Mouse (Mus musculus) lung, postnatal 14 days (tissue): Measurements from ENCODE around the gene Lrba.
A peak's percentile ranks its signal among the peaks of the same experiment; 100 is the strongest.

Source experiments
- DNase-seq: peaks from one replicate; pipeline ENCODE4 v3.0.0; 2021

Lrba gene

DNA sequence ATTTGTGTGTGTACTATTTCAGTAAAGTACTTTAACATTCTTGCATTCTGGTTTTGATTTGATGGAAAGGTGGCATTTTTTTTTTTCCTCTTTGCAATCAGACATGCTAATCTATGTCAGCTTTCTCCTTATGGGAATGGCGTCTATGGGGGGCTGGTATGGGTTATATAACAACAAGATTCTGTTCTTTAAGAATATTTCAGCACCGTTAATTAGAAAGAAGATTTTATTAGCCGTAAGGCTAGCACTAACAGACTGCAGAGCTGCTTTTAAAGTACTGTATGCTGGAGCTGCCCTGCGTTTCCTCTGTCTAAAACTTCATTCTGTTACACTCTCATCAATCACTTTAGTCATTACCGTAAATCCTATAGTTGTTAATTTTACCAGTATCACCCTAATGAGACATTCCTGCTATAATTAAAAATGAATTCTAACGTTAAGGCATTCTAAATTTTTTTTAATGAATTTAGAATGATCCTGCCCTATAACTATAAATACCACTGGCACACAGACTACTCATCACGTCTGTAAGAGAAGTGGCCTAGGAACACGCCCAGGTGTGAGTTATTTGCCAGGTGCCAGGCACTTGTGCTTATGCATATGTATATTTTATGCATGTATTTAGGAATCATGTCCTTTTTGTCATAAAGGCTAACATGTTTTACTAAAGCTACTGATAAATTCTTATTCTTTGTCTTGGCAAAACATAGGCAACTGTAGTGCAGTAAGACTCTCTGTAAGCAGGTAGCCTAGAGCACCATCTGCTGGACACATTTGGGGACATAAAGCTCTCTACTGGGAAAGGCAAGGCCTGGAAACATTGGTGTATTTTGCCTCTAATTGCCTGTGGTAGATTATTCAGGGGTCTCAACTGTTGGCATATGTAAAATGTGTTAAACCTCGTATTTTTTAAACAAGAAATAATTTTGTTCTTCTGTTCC, 536.9 kb downstream of the Lrba start:
- peak; percentile 76 for DNase-seq

DNA sequence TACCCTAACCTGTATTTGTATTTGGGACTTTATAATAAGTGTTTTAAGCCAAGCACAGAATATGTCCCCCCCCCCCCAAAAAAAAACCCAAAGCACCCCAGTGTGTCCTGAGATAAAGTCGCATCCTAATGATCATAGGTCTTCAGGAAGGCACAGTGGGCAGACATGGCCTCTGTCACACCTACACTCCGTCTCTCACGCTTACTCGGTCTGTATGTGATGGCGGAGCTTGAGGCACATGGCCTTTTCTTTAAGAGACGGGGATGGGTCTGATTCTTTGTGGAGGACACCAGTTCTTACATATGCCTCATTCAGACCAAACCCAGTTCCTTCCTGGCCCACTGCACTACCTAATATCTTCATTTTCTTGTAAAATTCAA, 537.5 kb downstream of the Lrba start:
- DNase-seq, result no peak

DNA sequence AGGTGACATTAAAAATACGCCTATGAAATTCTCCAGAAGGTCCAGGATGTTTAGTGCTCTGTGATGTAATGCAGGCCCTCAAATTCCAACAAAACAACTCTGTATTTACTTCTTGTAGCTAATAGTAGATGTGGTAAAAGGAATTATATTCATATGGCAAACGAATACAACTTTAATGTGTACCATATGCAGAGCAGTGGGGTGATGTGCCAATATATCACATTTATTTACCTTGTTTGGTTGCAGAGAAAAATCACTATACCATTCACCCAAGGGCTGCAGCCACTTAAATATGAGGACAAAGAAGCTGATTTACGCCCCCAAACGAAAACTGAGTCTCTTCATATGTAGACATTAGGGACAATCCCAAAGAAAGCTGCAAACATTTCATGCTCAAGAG, 538.0 kb downstream of the Lrba start:
- DNase-seq, result no peak

DNA sequence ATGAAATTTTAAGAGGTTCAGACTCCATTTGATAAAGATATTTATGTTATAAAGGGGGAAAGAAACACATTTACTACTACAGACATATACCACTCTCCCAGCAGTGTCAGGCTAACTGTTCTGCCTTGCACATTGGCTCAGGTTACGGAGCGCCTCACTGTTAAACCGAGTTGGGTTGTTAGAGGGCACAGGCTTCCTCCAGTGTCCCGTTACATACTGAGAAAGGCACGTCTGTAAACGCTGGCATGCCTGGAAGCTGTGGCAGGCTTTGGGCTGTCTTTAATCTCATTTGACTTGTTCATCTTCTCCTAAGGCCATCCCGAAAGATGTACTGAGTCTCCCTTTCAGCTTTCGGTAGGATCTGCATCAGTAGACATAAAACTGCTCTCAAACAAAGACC, 544.1 kb downstream of the Lrba start:
- DNase-seq, result no peak

DNA sequence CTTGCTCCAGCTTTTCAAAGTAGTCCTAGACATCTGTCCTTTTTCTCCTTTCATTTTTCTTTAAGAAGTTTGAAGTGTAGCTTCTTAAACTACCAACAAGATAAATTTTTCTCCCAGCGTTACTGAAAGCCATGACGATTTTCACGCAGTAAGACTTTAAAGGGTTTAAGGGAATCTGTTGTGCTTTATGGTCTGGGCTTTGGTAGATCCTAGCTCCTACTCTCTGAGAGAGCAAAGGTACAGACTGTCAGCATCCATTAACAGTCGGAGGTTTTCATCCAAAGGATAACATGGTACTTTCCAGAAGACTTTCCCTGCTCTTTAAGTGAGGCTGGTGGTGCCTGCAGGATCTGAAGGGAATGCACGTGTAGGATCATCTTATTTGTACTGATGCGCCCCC, 544.5 kb downstream of the Lrba start:
- DNase-seq, result no peak

DNA sequence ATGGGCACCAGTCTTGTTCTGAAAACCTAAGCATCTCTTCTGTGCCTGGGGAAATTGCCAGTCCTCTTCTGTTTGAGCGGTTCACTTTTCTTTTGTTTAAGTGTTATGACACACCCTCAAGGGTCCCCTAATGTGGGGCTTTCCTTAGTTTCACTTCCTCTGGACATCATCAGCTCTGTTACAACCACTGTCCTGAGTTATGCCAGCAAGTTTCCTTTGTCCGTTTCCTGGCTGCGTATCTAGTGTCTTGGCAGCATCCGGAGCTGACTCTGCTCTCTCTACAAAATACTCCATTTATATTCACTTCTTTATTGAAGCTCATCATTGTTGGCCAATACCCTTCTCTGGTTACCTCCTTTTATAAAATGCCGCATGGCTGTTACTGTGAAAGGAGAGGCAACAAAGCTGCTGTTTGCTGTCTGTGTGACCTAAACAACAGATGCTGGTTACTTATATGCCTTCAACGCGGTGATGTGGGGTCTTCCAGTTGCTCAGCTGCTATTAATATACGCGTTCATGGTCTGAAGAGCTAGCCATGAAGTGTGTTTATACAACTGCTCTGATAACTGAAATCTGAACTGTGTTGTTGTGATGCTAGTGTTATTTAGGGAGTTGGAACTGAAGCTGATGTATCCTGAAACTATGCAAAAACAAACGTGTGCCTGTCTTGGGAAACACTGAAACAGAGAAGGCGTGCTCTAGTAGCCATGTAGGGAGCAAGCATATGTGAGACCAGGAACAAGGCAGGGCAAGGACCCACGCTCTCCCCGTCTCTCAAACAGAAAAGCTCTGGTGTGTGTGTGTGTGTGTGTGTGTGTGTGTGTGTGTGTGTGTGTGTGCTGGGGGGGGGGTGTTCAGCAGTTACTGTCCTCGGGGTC, 550.3 kb downstream of the Lrba start:
- peak; percentile 21 for DNase-seq

DNA sequence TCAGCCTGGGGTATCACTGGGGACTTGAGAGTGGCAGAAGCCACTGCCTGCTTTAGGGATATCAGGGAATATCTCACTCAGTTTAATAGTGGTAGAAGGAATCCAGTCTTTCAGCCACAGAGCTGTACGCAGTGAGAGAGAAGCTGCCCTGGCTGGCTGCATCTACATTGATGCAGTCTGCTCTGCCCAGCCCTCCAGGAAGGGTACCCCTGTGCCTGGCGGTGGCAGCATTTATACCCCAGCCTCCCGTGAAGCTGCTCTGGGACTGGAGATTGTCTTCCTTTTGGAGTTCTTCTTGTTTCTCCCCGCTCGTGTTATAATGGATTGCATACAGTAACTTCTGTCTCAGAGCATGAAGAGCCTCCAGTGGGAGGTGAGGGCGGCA, 551.0 kb downstream of the Lrba start:
- DNase-seq, result no peak

DNA sequence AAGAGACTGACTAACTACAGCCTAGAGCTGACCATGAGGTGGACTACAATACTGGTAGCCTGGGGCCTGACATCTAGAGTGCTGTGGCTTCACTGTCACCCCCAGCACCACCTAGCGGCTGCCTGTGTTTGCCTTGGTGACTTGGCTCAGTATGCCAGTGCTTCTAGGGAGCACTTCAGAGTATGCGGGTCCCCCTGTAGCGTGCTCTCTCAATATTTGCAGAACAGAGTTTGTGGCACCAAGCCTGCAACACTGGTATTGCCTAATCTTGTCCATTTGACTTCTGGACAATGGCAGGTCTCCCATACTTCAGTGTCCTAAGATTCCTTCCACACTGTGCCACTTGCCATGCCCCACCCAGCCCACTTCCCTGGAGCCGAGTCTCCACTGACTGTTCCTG, 555.2 kb downstream of the Lrba start:
- DNase-seq, result peak; percentile 32

DNA sequence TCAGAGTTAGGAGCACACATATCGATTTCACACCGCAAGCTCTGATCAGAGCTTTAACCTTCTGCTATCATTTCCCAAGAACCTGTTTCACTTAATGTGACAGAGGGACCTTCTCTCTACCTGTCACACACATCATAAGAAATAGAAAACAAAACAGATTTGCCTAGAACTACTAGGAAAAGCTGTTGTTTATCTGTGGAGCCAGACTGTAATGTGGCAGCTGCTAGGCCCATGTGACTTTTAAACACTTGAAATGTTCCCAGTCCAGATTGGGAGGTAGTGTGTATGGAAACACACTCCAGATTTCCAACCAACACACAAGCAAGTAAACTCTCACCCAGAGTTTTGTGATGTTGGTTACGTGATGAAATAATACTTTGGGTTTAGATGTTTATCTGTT, 559.6 kb downstream of the Lrba start:
- no peak for DNase-seq

DNA sequence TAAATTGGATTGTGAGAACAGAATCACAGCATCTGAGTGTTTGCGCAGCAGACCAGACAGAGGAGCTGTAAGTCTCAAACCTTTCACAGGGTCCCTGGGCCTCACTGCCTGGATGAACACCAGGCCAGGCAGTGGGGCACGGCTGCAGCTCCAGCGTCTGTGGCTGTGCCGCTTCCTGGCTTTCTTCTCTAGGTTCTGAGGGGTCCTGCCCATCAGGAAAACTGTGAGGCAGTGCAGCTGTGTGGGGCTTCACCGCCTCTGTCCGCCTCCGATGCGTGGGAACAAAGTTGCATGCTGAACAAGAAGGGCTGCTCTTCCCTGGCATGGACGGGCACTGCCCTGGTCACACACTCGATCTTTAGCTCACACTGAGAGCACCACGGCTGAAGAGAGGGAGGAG, 560.5 kb downstream of the Lrba start:
- no peak for DNase-seq

DNA sequence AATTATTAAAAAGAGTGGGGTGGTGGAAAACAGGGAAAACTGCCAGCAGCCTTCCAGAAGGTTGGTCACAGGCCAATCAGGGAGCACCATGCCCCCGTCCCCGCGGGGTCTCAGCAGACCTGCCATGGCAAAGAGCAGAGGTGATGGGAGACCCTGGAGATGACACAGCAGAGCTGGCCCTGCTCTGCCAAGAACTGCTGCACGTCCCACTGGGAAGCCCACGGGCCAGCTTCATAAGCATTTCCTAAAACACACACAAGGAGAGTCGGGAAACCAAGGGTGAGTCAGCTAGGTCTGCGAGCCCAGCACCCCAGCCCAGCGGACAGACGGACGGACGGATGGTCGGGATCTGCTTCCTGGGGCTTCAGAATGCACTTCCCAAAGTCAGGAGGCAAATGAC, 561.8 kb downstream of the Lrba start:
- peak; percentile 4 for DNase-seq

DNA sequence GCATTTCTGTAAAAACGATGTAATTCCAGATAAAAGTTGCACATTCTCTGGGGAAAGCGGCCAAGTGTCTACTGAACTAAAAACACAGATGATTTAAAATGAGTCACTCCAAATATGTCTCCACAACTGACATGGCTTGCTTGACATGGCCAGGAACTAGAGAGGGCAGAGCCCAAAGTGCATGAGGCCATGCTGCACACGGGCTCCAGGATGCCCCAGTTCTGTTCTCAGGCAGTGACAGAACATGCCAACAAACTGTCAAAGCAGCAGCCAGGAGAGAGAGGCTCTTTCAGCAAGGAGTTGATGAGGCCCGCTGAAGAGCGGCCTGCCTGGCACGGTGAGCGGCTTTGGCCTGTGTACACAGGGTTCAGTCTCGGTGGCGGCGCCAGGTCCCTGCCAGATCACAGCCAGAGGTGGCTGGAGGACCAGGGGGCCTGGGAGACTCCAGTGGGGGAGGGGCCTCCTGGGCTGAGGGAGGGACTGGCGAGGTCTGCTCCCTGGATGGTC, 562.4 kb downstream of the Lrba start:
- DNase-seq, result peak; percentile 65

DNA sequence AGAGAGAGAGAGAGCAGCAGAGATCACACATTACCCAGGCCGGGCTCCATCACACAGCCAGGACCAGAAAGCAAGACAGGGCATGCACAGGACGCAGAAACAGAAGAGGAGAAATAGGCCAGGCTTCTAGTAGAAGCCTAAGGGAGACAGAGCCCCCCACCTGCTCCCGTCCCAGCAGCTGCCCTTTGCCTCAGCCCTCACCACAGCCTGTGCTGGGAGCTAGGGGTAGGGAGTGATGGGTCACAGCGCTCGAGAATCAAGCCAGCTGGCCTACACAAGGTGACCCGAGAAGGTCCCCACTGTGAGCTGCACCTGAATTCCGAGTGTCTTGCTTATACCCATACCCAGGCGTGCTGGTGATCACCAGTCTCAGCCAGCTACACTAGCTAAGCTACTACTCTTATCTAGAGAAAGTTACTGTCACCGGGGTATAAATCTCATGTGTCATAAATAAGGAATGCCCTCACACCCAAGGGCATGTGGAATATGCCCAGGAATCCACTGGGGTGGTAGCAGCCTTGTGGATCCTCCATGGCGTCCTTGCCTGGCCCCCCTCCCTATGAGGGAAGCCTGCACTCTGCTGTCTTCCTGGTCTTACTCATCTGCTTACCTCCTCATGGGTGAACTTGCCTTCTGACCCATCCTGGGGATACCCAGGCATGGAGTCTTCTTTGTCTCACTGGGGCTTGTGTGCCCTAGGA, 563.1 kb downstream of the Lrba start:
- DNase-seq, result no peak

DNA sequence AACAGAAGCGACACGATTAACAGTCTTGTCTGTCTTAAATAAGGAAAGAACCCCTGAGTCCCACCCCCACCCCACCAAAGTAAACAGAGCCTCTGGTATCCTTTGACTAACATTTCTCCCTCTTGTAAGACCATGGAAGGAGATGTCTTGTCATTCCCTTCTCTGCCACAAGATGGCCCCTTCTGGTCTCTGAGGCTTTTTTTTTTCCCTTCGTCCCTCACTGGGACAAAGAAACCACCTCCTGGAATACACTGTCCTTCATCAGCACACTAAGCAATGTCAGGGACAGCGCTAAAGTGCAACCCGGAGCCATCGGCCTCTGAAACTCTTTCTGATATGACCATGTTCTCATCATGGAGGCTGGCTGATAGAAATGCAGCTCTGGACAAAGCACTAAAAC, 564.2 kb downstream of the Lrba start:
- peak; percentile 80 for DNase-seq

DNA sequence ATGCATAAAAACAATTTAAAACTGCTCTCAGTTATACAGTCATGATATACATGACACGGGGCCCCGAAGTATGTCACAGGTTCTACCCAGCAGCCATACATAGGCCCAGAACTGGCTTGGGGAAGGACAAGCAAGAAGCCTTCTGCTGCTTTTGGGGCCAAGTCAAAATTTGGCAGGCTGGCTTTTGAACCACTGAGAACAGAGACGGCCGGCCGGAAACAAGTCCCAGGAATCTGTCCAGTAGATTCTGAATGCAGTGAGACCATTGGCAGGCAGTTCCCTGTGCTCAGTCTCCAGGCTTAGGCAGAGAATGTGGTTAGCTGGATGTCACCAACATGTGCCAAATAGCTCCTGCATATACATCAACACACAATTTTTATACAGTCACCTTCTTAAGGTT, 565.3 kb downstream of the Lrba start:
- DNase-seq, result peak; percentile 24

DNA sequence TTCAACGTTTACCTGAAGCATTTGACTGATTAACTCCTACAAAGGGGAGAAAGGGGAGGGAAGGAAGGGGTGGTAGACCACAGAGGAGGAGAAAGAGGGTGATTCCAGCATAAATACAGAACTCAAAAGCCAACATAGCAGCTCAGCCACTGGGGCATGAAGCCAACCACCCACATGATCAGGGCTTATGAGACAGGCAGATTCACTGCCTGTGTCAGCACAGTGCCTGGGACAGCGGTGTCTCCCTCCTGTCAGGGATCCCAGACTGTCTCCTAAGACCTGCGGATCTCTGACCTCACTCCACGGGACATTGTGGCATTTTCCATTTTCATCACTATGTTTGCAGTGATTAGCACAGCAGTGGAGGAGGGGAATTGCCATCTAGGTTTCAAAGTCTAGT, 568.8 kb downstream of the Lrba start:
- DNase-seq, result peak; percentile 8

DNA sequence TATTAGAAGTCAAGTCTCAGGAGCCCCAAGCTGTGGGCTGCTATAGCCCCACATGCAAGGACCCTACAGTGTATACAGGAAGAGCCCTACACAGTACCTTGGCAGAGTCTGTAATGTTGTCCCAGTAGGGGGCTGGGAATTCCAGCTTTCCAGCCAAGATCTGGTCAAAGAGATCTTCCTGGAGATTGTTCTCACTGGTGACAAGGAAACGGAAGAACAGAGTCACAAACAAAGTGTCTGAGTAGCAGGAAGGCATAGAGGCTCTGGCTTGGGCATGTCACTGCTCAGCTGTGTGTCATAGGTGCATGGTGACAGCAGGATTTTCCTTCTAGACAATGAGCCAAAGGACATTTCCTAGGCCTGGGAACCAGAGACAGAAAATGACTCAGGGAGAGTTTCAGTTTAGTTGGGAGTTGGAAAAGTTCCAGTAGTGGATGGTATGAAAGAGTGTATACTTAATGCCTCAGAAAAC, 569.3 kb downstream of the Lrba start:
- DNase-seq, result peak; percentile 38

DNA sequence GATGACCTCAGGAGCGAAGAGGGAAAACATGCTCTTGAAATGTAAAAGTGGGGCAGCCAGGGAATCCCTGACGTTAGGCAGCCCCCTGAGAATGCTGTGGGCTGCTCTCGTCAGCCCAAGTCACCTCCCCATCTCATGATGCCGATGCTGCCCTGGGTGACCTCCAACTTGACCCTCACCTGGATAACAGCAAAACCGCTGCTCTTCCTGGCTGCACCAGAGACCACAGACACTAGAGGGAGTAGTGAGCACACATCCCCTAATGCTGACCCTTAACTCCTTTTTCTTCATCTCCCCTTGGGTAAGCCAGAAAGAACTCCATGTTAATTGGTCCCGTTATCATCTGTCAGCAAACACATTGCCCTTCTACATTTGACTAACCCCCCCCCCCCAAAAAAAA, 572.2 kb downstream of the Lrba start:
- DNase-seq, result peak; percentile 6

DNA sequence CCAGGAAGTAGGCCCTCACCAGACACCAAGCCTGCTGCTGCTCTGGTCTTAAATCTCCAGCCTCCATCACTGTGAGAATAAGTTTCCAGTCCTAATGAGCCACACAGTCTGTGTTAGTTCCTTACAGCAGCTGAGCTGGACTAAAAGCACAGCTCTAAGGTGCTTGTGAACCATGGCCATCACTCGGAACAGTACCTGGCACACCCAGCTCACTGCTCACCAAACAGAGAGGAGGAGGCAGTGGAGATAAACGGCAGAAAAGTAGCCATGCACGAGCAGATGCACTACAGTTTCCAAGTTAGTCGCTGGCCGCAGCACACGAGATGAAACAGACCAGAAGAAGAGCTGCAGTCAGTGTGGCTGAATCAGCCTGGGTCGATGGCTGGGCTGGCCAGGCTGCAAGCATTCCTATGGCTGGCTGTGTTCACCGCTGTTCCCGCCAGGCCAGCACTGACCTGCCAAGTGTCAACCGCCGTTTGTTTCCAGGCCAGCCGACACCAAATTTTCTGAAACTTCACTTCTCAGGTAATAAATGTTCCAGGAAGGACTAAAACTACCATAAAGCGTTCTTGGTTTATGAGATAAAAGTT, 573.5 kb downstream of the Lrba start:
- no peak for DNase-seq

DNA sequence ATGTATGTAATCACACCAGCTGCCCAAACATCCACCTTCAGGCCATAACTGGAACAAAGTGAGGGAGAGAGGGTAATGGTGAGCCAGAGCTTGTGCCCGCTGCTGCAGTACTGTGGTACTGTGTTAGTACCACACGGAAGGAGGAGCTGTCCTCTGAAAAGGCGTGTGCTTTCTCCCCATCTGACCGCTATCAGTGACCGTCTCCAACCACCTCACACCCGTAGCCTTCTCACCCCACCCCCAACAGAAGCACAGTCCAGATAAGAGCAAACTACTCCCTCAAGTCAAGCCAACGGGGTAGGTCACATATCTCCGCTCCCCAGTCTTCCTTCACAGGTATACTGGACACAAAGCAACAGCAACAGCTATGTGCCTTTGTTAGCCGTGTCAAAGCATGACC, 574.6 kb downstream of the Lrba start:
- DNase-seq, result no peak

DNA sequence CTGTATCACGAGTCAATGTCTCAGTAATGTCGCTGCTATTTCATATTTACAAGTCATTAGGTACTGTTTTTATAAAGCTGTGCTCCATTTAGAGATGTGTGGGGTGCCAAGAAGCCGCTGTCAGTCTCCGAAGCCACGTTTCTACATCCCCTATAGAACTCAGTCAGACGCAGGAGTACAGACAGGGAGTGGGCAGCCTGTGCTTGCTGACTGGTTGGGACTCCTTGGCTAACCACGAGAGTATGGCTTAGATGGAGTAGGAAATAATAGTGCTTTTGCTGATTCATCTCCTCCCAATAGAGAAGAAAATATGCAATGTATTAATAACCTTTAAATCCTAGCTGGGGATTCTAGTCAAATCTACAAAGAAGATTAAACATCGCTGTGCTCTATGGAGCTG, 576.4 kb downstream of the Lrba start:
- DNase-seq, result no peak

DNA sequence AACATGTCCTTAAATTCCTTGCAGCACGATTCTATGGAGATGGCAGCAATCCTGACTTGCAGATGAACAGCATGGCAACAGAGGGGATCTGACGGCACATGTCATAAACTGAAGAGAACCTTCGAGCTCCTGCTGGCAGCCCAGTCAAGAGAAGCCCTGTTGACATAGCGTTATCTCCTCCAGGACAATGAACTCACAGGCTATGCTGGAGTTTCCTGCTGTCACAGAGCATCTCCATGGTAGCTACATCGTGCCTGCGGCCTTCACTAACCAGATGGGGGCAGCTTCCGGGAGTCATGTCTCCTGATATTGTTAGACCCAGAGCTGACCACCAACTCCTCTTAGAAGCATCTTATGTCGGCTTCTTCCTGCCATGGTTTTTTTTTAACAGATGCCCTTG, 578.3 kb downstream of the Lrba start:
- no peak for DNase-seq

DNA sequence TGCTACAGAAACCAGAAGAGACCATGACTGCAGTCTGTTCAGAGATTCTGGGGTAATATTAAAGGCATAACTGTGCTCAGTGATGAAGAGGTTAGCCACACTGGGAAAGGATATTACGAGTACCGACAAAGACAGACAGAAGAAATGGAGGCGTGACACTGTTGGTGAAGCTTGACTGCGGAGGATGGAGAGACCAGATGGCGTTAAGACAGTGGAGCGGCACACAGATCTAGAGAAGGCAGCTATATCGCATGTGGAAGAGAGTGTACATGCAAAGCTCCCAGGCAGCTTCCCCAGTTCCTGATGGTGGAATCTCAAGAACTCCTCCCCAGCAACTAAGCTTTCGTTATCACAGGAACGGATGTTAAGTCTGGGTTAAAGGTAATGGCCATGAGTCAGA, 579.8 kb downstream of the Lrba start:
- no peak for DNase-seq
